Mouse (Mus musculus) lung, postnatal 0 days (tissue): ENCODE measurements at regions not wholly inside any gene's neighbourhood (a gene's known extent, or its start where the extent isn't known, plus 50 kb on each side); places are given as distances from the start of the nearest gene placed in this dataset.

ENCODE experiments used
- CTCF ChIP-seq: IDR thresholded peaks from 2 replicates; pipeline ENCODE4 v1.5.1; 2016; ENCODE audit warnings: antibody characterized with exemption, mild to moderate bottlenecking
- EP300 ChIP-seq: IDR thresholded peaks from 2 replicates; pipeline ENCODE4 v1.6.1; 2016; ENCODE audit warnings: antibody characterized with exemption, mild to moderate bottlenecking, control low read depth

DNA sequence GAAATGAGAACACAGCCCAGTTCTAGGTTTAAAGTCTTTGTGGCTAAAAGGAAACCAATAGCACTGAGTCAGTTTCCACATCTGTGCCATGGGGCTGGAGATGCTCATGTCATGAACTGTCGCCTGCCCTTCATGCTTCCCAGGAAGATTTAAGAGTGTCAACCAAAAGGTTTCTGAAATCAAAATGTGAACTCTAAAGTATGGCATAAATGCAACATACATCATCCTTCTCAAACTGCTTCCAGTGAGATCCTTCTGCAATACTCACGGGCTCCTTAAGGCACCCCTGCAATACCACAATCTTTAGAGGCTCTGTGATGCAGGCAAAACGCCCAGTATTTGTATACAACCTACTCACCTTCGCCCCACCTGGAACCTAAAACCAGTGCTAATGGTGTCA lies 229.7 kb downstream of the Lpin1 start:
- TF ChIP-seq CTCF (no peak), EP300 (no peak)
